Mouse (Mus musculus) left cerebral cortex, adult 2 months (tissue): Measurements from ENCODE around the gene Zbtb32. TPM values are rescaled to one million over a fixed set of nuclear protein-coding genes. Genes with fewer than 3 reads are reported as not detected.

Source experiments
- DNase-seq, 2 experiments: peaks; one replicate each; pipeline ENCODE4 v3.0.0; 2021 to 2022; ENCODE audit warnings: low spot score in 2 of 2, mixed read lengths in 1 of 2; ENCODE audit errors: extremely low spot score in 1 of 2
- H3K27ac ChIP-seq: fragments of 200-600 bp; 2 replicates; pipeline ENCODE4 v1.8.1; 2022
- H3K4me3 ChIP-seq: fragments of 200-600 bp; 2 replicates; pipeline ENCODE4 v1.8.1; 2022
- CTCF ChIP-seq: fragments of 200-600 bp; IDR thresholded peaks from 2 replicates; pipeline ENCODE4 v1.8.1; 2022; ENCODE audit warnings: antibody characterized with exemption, mild to moderate bottlenecking, moderate library complexity
- intact Hi-C: fragments of 180-260 bp; cut with DNase I; formaldehyde crosslinking; loops from one replicate; pipeline ENCODE4 v1.15.1; 2025
- total RNA-seq, 2 experiments: library from RNA; stranded (reverse); gene quantifications; 2 replicates each; pipeline ENCODE4 v1.2.3; 2021

The Zbtb32 gene
- total RNA-seq, 2 experiments from 2014 or later: not detected

DNA sequence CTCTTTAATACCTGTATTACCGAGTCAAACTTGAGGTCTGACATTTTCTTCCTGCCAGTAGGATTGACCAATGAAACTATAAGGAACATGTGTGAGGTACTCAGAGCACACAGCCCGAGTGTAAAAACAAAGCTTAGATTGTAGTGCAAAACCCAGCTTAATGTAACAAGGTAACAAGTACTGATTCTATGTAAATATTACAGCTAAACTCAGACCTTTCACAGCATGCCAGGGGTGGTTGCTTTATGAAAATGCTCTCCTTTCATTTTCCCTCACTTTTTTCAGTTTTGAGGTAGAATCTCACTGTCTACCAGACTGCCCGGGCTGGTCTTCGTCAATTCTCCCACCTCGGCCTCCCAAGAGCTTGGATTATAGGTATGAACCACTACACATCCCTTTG is 2.6 kb downstream of the Zbtb32 start:
- intact Hi-C loops: loop anchor here (5.0 kb wide), 1 partner anchor 306 kb away; no protein-coding TSS in a partner anchor
- no peak for TF ChIP-seq CTCF
- Histone ChIP-seq H3K27ac (no peak overlapping the region), H3K4me3 (no peak overlapping the region)
- no peak for DNase-seq

- no peak overlapping the region for H3K27ac ChIP-seq
- DNase-seq: no peak
- H3K4me3 ChIP-seq: no peak overlapping the region
- TF ChIP-seq CTCF: no peak
- intact Hi-C loops: loop anchor here (5.0 kb wide), 1 partner anchor 308 kb away; no protein-coding TSS in a partner anchor
Observed at GRCm38 (mm10) chr7:30594510-30595024, 4.1 kb downstream of the Zbtb32 start.

GRCm38 (mm10) chr7:30593579-30594509 is 4.9 kb downstream of the Zbtb32 start:
- TF ChIP-seq CTCF: no peak
- no peak overlapping the region for H3K4me3 ChIP-seq
- intact Hi-C loops: no loop called here
- no peak overlapping the region for H3K27ac ChIP-seq
- DNase-seq: no peak

DNA sequence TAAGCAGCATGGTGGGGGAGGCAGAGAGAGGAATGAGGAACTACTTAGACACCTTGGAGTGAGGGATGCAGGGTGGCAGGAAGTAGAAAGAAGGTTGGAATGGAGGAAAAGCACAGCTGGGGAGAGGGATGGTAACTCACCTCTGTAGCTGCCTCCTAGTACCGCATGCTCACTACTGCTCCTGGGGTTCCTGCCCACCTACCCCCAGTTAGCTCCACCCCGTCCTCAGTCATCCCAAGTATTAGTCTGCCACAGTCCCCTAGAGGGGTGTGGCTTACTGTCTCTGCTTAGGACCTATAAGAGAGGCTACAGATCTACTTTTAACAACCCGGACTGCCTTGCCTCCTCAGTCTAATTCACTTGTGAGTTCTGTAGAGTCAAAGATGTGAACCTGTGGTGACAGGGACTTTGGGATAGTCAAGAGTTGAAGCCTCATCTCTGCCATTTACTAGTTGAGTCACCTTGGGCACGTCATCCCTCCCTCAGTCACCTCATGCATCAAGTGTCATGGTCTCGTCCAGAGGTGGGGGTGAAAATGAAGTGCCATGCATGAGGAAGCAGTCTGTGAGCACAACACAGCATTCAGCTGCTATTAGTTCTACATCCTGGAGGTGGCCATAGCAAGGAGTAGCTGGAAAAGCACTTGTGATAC is 5.8 kb downstream of the Zbtb32 start:
- no peak for TF ChIP-seq CTCF
- DNase-seq: no peak
- intact Hi-C loops: no loop called here
- Histone ChIP-seq H3K27ac (no peak overlapping the region), H3K4me3 (no peak overlapping the region)

GRCm38 (mm10) chr7:30591605-30591951 is 7.1 kb downstream of the Zbtb32 start:
- TF ChIP-seq CTCF: no peak
- no peak for DNase-seq
- no peak overlapping the region for H3K27ac ChIP-seq
- intact Hi-C loops: no loop called here
- no peak overlapping the region for H3K4me3 ChIP-seq

DNA sequence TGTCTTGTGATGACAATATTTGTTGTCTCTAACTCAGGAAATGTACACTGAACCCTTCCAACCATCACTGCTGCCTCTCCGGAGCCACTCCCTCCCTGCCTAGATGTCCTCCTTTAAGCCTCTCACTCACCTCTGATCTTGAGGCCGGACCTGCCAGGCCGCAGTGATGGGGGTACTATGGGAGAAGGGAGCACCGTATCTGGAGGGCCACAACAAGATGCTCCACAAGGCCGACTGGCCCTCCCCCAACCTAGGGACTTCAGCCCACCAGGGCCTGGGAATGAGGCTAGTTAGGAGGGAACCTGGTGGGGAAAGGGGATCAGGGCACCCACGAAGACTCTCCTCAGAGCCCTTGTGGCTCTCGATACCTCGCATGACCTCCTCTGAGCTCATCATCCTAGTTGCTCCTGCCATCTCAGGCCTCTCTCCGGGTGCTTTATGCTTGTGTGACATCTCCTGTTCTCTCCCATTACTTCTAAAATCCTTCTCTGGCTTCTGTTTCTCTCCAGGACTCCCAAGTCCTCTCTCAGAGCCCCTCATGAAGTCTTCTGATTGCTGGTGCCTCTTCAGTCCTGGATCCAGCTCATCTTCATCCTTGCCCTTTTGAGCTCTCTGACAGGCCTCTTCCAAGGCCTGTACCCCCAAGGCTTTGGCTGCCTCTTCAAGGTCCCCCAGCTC is 7.6 kb downstream of the Zbtb32 start:
- Histone ChIP-seq H3K4me3 (no peak overlapping the region), H3K27ac (no peak overlapping the region)
- TF ChIP-seq CTCF: no peak
- intact Hi-C loops: no loop called here
- no peak for DNase-seq

DNA sequence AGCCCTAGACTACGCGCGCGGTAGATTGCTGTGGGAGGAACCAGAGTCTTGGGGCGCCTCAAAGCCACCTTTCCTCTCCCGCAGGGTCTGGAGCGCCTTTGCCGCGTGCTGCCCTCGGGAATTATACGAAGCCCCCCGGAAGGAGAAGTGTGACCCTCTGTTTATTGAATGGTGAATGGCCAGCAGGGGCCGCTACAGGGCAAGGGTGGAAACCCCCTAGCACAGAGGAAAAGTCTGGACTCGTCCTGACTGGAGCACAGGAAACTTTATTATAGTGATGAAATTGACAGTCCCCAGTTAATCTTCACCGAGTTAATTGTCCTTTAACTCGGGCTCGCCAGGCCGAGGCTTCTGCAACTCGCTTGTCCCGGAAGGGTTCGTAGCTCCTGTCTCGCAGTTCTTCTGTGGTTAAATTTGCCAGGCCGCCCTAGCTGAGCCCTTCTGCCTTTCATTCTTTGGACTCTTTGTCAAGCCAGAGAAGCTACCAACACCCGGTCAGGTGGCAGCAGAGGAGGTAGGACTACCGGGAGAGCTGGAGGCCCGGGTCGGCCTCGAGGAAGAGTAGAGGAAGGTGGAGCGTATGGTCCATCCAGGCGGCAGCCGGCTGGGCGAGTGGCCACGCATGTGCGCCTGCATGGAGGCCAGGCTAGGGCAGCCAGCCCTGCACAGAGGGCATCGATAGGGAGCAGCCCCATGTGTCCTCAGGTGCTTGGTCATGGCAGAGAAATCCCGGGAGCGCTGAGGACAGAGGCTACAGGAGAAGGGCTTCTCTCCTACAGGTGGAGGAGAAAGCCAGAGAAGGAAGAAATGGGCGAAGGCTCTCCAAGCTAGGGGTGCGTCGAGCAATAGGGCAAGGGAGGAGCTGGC is 9.0 kb downstream of the Zbtb32 start:
- intact Hi-C loops: loop anchor here (2.0 to 10.0 kb wide), 6 partner anchors 19 to 368 kb away; partner anchors contain the start of genes Cox6b1, Ffar1, Gm49396 and Psenen
- H3K4me3 ChIP-seq: peak overlapping the region; percentile 74

DNA sequence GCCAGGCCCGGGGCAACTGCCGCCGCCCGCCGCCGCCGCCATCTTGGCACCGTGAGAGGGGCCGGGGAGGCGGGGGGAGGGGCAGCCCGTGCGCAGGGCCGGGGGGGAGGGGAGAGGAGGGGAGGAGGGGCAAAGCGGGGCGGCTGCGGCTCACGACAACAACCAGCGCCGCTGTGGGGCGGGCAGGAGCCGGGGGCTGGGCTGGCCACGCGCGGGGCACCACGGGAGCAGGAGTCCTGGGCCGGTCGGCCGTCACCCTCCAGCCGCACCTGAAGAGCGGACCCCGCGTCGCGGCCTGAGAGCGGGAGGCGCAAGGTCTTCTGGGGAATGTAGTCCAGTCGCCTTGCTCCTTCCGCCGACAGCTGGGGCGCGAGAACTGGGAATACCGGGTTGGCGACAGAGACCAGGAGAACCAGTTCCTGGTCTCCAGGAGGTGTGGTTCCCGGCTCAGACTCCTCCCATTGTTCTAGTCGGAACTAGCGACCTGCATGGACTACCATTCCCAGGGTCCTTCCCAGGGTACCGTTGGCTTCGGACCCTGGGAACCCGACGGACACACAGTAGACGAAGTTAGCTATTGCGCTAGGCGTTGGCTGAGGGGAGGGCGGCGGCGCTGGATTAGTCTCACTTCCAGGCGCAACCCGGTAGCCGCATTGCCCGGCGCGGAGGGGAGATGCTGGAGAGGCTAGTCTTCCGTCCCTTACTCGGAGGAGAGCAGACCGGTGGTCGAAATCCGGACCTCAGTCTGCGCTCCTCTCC is 9.9 kb downstream of the Zbtb32 start, which contains the start of gene Kmt2b:
Gene Kmt2b (minus strand): TSS at position 51 of the 759 bp plus-strand sequence.
- peak within 1 kb of the TSS; percentile 91 for H3K27ac ChIP-seq
- intact Hi-C loops: loop anchor here (2.0 to 10.0 kb wide), 6 partner anchors 20 to 368 kb away; partner anchors contain the start of genes Cox6b1, Ffar1, Gm49396 and Psenen
- TF ChIP-seq CTCF: no peak
- DNase-seq: peak; percentile 95 to 97
- H3K4me3 ChIP-seq: peak within 1 kb of the TSS; percentile 74

More for the DNA sequence above, 9.0 kb downstream of the Zbtb32 start:
- TF ChIP-seq CTCF: peak; percentile 88
- peak overlapping the region; percentile 89 for H3K27ac ChIP-seq
- DNase-seq: peak; percentile 79

GRCm38 (mm10) chr7:30587842-30588667 is 10.7 kb downstream of the Zbtb32 start:
- peak overlapping the region; percentile 74 for H3K4me3 ChIP-seq
- TF ChIP-seq CTCF: no peak
- peak in 1 of 2 experiments; percentile 55 for DNase-seq
- intact Hi-C loops: loop anchor here (2.0 to 10.0 kb wide), 6 partner anchors 21 to 369 kb away; partner anchors contain the start of genes Cox6b1, Ffar1, Gm49396 and Psenen
- H3K27ac ChIP-seq: peak overlapping the region; percentile 91
